Mouse (Mus musculus) MEL-GATA-1-ER (cell line): ENCODE data around the gene Glyctk.

Source experiments
- DNase-seq: peaks from one replicate; pipeline ENCODE4 v3.0.0-alpha.2; 2012; ENCODE audit warnings: low read depth; ENCODE audit errors: extremely low read depth

Glyctk gene

GRCm38 (mm10) chr9:106147851-106148431, 10.0 kb downstream of the Glyctk start:
- DNase-seq = no peak

GRCm38 (mm10) chr9:106147281-106147680, 10.7 kb downstream of the Glyctk start:
- no peak for DNase-seq

DNA sequence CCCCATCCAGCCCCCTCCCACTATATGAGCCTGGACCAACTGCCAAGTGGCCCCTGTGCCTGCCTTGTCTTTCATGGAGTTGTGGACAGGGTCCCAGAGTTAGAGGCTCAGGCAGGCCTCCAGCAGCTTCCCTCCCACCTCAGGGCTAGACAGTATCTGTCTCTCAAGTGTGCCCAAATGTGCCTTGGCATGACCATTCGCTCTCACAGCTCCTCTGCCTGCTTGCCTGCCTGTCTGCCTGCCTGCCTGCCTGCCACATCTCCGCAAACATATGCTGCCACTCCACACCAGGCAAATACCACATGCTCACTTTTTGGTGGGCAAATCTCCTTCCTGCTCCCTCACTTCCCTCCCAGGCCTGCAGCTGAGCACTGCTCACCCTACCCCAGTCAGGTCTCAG, 12.4 kb downstream of the Glyctk start:
- no peak for DNase-seq

DNA sequence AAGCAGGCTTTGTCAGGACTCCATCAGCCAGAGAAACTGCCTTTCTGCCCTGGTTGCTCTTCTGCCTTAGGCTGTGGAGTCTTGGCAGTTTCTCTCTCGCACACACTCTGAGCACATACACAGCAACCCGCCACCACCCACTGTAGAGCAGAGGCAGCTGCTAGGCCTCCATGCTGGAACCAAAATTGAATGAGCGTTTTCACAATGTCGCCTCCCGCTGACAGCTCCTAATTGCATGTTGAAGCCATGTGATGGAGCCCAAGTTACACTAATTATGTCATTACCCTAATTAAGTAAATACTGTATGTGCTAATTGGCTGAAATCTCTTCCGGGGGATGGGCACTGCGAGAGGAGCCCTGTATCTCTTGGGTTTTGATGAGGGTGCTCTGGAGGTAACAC, 13.8 kb downstream of the Glyctk start:
- DNase-seq = no peak

GRCm38 (mm10) chr9:106141955-106142354, 16.0 kb downstream of the Glyctk start:
- DNase-seq = no peak

DNA sequence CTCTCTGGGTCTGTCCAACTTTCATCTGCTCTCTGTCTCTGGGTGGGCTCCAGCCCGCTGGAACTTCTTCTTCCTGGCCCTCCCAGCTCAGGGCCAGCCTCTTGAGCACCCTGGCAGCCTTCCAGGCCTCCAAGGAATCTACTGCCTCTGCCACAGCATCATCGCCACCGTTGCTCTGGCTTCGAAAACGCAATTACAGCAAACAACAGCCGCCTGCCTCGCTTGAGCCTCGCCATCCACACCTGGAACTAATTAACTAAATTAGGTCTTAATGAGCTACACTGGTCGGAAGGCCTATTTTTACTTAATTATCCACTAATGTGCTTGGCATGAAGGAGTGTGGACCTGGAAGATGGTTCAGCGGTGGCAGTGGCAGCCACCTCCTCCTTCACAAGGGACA, 18.2 kb downstream of the Glyctk start:
- no peak for DNase-seq

GRCm38 (mm10) chr9:106137671-106138216, 20.2 kb downstream of the Glyctk start:
- DNase-seq = no peak

- no peak for DNase-seq
Observed at GRCm38 (mm10) chr9:106130250-106130649, 27.7 kb downstream of the Glyctk start.

DNA sequence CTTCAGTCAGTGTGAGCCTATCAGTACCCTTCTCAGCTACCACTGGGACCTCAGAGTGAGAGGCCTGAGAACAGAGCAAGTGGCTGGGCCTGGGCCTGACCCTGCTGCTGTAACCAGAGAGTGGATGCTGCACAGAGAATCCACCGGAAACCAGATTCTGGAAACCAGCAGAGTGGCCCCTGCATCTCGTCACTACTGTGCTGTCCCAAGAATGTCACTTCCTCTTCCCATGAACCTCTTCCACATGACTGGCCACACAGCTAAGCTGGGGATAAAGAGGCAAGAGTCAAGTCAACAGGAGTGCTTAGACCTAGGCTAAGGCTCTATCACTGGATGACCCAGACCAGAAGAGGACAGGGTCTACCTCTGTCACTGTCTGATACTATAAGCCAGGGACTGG, 28.9 kb downstream of the Glyctk start:
- DNase-seq = no peak

GRCm38 (mm10) chr9:106126786-106127251, 31.1 kb downstream of the Glyctk start:
- no peak for DNase-seq

GRCm38 (mm10) chr9:106123599-106123998, 34.3 kb downstream of the Glyctk start:
- DNase-seq = peak; percentile 17

DNA sequence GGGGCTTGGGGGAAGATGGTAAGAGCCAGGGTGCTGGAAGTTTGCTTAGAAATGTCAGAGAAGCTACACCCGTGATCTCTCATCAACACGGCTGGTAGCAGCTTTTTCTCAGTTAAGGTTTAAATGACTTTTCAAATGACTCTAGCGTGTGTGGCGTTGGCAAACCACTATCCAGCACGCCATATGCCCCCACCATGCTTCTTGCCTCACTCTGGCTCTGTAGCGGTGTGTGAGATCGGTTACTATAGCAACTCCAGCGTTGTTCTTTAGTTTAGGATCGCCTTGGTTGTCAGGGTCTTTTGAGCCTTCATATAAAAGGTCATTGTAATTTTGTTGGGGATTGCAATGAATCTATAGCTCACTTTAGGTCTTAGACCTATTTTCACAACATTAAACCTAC, 38.9 kb downstream of the Glyctk start:
- no peak for DNase-seq

DNA sequence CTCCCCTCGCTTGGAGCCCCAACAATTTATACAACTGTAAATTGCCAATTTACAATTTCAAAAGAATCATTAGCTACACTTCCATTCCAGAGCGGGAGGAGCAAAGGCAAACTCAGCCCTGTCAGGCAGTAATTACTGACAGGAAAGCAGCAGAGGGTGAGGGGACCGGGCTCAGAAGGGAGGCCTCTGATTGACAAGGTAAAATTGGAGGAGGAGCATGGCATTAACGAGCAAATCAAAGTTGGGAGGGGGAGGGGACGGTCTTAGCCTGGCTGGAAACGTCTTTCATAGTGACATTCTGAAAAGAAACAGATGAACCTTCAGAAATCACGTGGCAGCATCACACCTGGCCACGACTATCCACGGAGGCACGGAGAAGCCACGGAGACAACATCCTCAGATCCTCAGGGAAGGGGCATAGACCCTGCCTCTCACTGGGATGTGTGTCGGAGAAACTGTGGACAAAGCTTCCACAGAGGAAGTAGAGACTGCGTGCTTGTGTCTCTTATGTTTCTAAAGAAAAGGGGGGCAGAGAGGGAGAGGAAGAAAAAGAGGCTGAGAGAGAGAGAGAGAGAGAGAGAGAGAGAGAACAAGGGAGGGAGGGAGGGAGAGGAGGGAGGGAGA, 42.0 kb downstream of the Glyctk start:
- DNase-seq = no peak

GRCm38 (mm10) chr9:106112770-106113423, 45.0 kb downstream of the Glyctk start:
- peak; percentile 27 for DNase-seq

GRCm38 (mm10) chr9:106106241-106106640, 51.7 kb downstream of the Glyctk start:
- DNase-seq = no peak

DNA sequence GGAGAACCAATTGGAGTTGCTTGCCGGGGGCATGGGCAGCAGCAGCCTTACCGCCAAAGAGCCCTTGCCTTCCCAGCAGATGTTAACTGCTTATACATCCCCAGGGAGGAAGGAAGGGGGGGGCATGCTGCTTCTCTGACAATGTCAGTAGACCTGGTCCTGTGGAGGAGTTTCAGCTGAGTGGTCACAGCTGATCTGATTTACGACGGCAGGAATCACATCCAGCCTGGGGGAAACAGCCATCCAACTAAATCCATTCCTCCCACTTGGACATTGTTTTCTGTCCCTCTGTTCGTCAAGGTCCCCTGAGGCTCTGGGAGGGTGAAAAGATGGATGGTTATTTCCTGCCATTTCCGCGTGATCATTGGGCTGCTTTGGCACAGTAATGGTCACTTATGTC, 53.5 kb downstream of the Glyctk start:
- DNase-seq = no peak
